Mouse (Mus musculus) left cerebral cortex, adult 9 months (tissue): ENCODE data around the gene Tspear.
A peak's percentile ranks its signal among the peaks of the same experiment; 100 is the strongest.

Experiments used
- DNase-seq, 2 experiments: peaks; one replicate each; pipeline ENCODE4 v3.0.0; 2022; ENCODE audit warnings: low spot score in 2 of 2

The Tspear gene

DNA sequence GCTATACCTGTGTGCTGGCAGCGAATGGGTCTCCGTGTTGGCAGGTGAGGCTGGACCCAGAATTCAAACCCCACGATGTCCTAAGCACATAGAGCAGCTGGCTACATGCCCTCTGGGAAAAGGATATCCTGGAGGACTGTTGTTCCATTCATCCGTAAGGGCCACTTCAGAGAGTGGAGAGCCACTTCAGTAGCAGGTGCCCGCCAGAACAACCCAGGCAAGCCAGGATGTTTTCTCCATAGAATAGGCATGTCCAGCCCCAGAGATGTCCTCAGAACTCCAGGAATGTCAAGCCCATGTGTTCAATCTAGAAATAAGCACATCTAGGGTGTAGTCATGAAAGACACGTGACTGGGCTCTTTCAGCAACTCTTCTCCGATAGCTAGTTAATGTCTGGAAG lies 183.3 kb downstream of the Tspear start:
- DNase-seq: no peak

DNA sequence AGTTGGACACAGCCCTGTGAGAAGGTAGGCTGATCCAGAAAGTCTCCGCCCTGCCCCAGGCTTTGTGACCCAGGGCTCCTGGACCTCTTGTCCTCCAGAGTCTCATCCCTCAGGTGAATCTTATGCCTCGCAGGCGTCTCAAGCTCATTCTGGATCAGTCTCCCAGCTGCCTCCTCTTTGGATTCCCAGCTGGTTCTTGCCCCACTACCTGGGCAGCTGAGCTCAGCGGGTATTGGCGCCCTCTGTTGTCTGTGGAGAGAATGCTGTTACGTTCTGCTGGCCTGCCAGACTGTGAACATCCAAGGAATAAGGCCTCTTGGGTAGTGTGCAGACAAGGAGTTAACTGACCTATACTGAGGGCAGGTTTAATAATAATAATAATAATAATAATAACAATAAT lies 192.6 kb downstream of the Tspear start:
- DNase-seq: peak in 1 of 2 experiments; percentile 46

DNA sequence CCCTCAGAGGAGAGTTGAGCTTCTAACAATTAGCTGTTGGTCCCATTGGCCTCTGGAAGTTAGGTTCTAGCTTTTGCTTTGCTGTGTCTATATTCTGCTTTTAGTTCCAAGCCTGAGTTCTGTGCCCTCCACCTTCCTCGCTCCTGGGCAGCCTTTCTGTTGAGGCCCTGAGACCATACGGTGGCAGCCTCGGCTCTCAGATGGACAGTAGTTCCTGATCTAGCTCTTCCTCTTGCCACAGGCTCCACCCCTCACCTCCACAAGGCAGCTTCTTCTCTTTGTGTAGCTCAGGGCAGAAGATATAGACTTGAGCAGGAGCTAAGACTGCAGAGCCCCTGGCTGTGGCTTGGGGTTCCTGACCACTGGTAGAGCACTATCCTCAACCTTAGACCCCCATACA lies 193.9 kb downstream of the Tspear start:
- DNase-seq: no peak

DNA sequence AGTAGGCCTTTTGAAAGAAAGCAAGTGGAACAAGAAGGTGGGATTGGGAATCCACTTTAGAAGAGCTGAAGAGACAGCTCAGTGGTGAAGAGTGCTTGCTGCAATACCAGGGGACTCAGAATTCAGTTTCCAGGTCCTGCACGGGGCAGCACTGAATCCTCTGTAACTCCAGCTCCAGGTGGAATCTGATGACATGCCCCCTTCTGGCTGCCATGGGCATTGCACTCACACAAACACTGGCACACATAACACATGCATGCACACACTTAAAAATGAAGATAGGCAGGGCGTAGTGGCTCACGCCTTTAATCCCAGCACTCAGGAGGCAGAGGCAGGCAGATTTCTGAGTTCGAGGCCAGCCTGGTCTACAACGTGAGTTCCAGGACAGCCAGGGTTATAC lies 196.2 kb downstream of the Tspear start:
- DNase-seq: no peak

DNA sequence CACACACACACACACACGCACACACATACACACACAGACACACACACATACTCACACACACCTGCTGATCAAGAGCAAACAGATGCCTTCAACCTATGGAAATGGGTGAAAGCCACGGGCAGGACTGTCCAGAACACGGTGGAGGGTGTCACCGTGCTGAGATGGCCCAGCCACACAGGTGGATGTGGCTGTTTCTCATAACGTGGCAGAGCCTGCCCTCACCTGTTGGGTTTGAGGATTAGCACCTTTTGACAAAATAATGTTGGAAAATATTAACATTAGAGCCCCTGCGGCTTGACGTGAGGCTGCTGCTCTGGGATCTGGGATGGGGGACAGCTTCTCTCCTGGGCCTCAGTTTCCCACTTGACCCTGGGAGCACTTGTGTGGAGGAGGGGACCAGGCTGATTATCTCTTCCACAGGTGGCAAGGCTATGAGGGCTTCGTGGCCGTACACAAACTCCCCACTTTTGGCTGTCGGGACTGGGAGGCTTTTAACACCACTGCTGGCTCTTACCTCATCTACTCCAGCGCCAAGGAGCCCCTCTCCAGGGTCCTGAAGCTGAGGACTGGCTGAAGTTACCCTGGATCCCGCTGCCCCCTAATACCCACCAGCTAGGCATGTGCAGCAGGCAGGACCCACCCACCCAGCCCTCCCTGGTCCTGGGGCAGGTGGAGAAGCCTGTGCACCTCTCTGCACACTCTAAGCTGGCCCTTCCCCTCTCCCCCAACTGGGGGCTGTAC lies 199.8 kb downstream of the Tspear start:
- DNase-seq: no peak

DNA sequence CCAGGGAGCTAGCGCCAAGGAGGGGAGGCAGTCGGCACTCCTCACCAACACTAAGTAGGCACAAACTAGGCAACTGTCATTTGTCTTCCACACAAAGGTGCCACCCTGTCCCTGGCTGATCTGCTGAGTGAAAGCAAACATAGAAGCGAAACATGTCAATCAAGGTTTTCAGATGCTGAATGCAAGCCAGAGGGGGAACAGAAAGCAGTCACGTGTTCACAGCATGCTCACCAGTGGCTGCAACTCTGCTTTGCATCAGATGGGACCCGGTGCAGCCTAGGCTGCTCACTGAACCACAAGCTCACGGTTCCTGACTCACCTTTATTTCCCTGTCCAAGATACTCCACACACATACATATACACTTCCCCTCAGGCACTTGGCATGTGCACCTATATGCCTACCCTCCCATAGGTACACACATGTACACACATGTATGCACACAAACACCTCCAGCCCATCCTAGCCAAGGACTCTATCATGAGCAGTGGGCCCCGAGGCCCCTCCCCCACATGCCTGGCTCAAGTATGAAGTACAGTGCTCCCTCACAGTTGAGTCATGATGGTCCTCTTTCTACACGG lies 204.7 kb downstream of the Tspear start:
- no peak for DNase-seq

DNA sequence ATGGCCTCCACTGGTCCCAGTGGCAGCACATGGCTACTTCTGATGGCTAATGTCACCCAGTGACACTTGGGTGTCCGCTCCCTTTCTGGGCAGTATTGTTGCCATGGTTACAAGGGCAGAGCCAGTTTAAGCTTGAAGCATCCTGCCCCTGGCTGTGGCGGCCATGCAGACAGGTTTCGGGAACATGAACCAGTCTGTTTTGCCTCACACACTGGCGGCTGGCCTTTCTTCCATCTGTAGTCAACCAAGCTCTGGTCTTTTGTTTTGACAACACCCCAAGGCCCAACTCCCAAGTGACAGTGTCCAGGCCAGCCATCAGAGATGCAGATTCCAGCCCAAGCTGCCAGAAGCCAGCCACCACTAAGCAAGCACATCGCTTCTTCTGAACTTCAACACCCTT lies 209.2 kb downstream of the Tspear start:
- no peak for DNase-seq

DNA sequence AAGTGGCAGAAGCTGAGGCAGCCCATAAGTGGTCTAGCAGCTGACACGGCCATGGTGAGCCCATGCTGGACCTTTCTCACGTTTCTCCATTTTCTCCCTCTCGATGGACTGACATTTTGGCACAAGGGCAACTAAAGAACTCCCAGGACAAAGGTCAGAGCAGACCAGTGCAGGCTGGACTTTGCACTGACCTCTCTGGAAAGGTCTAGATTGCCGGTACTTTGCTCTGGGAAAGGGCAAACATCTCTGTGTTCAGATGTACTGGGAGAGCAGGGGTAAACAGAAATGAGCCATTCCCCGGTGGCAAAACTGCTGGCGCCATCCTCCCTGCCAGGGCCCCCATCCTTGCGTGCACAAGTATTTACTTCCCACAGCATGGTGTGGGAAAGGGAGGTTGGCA lies 213.8 kb downstream of the Tspear start:
- no peak for DNase-seq

DNA sequence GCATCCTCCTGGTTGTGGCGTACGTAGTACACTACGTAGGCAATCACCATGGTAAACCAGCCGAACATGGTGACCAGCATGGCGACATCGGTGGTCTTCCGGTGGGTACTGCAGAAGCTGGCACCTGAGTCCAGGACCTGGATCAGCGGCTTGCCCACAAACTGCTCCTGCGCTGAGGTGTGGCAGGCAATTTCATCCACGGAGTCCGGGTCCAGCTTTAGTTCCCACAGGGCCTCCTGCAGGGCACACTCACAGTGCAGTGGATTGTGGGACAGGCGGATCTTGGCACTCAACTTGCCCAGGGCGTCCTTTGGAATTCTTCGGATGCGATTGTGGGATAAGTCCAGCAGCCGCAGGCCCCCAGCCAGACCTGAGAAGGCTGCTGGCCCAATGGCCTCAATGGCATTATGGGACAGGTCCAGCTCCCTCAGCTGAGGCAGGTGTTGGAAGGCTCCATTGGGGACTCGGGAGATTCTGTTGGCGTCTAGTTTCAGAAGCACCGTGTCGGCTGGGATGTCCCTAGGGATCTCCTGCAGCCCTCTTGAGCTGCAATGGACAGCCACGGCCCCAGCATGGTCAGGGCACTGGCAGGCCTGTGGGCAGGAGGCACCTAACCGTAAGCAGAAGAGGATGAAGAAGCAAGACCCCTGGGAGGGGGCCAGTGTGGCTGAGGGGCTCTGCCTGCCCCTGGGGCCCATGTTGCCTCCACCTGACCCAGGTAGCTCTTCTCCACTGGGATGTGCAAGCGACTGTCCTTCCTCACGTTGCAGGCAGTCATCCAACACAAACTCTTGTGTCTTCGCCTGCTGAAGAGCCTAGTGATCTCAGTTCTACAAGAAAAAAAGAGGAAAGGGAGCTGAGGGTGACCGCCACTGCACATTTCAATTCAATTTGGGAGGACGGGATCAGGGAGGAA lies 214.8 kb downstream of the Tspear start:
- no peak for DNase-seq

DNA sequence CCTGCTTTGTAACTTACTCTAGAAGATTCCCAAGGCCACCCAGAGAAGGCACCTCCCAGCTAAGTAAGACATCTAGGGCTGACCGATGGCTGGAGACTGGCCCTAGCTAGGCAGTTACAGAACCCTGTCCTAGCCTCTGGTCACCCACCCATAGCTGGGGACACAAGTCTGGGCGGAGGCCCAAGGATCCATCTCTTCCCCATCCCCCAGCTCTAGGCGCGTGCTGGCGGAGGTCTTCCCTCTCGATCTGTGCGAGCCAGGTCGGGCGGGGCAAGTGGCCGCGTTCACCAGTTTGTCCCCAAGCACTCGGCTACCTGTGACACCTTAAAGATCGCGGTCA lies 215.5 kb downstream of the Tspear start:
- peak in 1 of 2 experiments; percentile 26 for DNase-seq

DNA sequence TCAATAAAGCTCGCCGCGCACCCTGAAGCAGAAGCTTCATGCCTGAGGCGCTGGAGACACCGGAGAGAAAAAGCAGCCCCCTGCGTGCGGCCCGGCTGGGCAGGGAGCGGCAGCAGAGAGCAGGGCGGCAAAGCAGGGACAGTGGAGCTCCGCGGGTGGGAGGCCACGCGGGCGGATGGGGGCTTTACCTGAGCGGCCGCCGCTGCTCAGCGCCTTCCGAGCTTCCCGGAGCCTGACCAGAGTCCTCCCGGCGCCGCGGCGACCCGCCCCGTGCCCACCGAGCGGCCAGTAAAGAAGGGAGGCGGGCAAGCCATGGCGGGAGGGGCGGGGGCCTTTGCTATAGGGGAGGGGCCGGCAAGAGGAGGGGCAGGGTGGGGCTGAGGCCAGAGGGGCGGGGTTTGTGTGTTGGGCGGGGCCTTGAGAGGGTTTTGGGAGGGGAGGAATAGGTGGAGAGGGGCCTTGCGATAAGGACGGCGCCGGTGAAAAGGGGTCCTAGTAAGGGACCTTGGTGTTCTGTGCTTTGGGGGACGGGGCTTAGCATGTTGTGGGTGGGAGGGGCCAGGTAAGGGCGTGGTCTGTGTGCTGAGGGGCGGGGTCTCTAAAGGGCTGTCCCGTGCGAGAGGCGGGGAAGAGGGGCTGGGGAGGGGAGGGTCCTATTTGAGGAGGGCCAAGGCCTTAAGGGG lies 216.0 kb downstream of the Tspear start, which contains the start of gene Lrrc3:
Gene Lrrc3, minus strand, starts transcription at position 326 of the 683 bp plus-strand sequence.
- DNase-seq: peak in 1 of 2 experiments; percentile 47

DNA sequence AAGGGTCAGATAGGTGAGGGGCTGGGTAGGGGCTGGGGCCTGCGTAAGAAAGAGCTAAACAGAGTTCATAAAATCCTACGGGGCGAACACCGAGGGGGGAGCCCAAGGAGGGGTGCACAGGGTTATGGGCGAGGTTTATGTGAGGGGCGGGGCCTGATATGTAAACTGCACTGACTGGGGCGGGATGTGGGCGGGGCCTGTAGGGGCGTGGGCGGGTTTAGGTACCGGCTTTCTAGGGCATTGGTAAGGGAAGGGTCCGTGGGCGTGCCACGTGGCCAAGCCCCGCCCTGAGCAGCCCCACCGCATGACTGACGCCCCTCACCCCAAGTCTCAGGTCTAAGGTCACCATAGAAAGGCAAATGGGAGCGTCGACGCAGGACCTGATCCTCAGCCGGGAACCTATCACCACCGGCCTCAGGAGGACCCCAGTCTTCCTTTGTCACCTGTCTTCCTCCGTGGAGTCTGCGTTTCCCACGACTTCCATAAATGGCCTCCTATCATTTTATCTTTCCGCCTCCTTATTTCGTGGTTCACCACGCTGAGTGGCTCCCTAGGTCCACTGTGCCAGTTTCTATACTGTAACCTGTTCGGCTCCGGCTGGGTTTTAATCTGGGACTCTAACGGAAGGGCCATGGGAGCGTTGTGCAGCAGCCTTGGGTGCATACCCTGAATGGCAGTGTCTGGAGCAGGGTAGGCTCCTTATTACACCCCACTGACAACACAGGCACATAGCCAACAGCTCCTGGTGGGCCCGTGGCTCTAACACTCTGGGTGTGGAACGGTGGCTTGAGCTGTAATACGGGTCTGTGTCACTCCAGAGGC lies 216.7 kb downstream of the Tspear start:
- DNase-seq: peak; percentile 60 to 66

DNA sequence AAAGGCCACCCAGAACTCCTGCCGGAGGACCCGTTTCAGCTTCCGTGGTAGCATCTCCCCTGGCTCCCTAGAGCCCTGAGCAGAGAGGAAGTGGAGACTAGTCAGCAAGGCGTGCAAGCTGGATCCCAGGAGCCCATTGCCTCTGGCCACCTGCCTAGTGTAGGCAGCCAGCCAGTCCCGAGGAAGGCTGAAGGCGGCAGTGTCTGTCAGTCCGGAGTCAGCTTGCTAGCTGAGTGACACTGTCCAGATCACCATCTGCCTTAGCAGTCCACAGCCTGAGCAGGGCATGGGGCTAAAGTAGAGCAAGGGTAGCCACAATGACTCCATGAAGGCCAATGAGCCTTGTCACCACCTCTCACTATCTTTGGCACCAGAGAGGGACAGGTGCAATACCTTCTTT lies 226.2 kb downstream of the Tspear start:
- DNase-seq: no peak

DNA sequence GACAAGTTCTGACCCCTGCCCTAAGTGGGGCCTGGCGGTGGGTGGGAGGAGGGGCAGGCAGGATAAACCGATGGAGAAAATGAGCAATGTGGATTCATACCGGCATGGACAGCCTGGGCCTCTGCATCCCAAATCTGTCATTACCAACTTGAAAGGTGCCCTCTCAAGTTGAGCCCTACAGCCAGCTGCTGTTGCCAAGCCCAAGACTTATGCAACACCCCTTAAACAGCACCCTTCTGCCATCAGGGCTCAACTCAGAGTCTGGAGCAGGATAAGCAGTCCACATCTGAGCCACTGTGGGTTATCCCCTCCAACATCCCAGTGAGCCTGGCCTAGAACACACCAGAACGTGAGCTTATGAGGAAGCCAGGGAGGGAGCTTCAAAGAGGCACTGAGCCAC lies 226.9 kb downstream of the Tspear start:
- no peak for DNase-seq

DNA sequence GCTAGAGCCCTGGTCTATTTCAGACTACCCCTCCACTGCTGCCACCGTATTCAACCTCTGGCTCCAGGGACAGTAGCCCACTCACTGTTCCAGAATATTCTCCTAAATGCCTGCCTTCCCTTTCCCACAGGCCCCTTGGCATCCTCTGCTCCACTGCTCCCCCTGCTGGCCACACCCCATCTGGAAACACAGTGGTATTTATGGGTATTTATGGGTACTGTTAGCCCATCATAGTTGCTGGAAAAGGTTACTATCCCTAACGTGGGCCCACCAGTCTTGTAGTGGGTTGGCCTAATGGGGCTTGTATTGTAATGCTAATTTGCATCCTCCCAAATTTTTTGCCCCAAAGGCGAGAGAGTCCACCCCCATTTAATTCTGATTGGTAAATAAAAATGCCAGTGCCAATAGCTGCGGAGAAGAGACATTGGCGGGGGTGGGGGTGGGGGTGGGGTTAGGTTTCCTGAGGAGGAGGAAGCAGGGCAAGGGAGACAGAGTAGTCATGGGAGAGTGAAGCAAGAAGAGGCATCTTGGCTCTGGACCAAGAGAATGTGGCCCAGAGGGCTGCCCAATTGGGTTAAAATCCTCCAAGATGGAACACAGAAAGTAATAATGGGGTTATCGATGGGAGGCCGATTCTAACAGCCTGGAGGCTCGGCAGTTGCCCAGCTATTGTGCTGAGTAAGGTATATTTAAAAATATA lies 230.4 kb downstream of the Tspear start:
- DNase-seq: peak in 1 of 2 experiments; percentile 60

DNA sequence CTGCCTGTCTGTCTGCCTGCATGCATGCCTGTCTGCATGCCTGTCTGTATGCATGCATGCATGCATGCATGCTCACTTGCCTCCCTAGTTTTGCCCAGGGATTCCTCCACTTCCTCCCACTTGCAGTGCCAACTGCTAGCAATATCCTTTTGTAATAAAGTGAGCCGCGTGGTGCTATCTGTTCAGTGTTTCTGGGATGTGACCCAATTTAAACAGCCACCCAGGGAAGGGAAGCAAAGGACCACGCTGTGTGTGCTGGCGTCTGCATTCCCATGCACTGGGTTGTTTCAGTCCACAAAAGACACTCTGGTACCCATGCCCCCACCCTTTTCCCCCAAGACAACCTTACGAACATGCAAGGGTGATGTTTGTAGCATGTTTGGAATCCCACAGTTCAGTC lies 234.6 kb downstream of the Tspear start:
- DNase-seq: peak in 1 of 2 experiments; percentile 41

DNA sequence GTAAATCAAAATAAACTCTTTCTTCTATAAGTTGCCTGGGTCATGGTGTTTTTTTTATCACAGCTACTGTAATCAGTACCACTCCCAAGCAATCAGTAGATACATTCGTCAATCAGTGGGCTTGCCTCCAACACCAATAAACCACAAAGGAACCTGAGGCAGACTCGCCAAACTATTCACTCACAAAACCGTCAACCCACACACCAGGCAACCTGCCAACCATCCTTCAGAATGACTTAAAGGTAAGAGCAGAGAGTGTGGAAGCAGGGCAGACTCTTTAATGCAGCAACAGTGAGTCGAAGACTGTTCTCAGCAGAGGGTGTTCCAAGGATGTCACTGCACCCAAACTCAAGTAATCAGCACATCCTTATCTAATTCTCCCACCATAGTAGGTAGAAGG lies 236.3 kb downstream of the Tspear start:
- peak in 1 of 2 experiments; percentile 61 for DNase-seq

DNA sequence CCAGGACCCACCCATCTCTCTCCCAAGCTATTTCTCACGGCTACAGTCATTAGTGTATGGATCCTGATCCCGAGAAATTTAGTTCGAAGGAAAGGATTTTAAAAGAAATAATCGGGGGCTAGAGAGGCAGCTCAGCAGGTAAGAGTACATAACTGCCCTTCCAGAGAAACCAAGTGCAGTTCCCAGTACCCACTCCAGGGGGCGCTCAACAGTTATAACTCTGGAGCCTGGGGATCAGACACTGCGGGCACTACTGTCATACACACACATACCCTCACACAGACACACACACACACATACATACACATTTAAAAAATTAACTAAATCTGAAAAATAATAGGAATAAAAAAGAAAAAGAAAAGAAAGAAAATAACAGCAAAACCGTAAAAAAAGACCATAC lies 239.8 kb downstream of the Tspear start:
- DNase-seq: peak in 1 of 2 experiments; percentile 59

DNA sequence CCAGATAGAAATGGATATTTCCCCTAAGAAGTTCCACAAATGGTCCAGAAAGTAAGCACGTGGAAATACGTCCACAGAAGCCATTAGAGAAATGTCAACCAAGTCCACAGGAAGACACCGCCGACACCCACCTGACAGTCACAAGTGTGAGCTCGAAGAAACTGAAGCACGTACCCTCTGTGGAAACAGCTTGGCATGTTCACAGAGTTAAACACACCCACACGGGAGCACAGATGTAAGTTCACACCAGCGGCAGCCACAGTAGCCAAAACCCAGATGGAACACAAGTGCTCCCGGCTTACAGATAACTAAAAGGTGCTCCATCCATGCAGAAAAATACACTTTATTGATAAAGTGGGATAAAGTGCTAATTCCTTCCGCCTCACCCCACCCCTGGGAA lies 241.0 kb downstream of the Tspear start:
- DNase-seq: no peak
